Mouse (Mus musculus): ENCODE measurements at regions not wholly inside any gene's neighbourhood (a gene's known extent, or its start where the extent isn't known, plus 50 kb on each side); places are given as distances from the start of the nearest gene placed in this dataset.

DNA sequence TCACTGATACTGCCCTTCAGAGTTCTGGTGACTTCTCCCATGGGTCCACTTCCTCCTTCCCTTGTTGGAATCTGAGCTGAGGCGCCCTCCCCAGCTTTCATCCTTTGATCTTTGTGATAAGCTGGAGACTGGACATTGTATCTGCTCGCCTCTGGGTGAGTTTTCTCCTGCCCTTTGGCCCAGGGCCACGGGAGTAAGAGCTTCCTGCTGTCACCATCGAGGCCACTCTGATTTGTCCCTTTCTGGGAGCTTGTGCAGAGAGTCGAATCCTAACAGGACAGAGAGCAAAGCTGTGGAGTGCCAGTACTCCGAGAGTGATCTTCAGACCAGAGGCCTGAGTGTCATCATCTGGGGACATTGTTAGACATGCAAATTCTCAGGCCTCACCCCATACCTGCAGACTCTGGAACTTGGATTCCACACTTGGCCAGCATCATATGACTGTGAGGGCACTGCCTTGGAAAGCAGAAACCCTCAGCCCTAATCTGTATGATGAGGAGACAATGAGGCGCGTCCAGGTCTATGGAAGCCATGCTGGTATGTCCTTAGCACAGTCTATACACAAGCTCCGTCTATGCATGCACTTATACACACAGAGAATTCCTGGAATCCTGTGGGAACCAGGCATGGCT, 81.5 kb downstream of the Vegfa start:
- TF ChIP-seq POLR2A (IDR thresholded peaks at IDR 0.05; ENCODE audit: extremely low read depth, insufficient read depth, low read length) (no peak), CTCF (IDR thresholded peaks at IDR 0.05; ENCODE audit: extremely low read depth, insufficient read depth, low read length) (no peak)
